Mouse (Mus musculus): ENCODE measurements around the gene Notch2. TPM values are rescaled to one million over a fixed set of nuclear protein-coding genes. Genes with fewer than 3 reads are reported as not detected.

The Notch2 gene
- polyA plus RNA-seq, 1 experiment from 2014 or later, result 35.7 TPM

GRCm38 (mm10) chr3:98059076-98059475 is 45.7 kb downstream of the Notch2 start:
- Histone ChIP-seq H3K27ac (ENCODE audit: low read length) (no peak overlapping the region), H3K36me3 (ENCODE audit: control insufficient read depth, insufficient read depth, low read length) (no peaks in the 10 kb centered on the region), H3K4me1 (replicated peaks; ENCODE audit: control insufficient read depth, insufficient read depth, low read length) (peaks cover 69% of the 10 kb centered on the region), H3K4me3 (ENCODE audit: low read length) (no peak overlapping the region), H3K9me3 (ENCODE audit: control insufficient read depth, low read length) (no peaks in the 10 kb centered on the region), H3K27me3 (ENCODE audit: control insufficient read depth, insufficient read depth, low read depth, low read length) (no peaks in the 10 kb centered on the region), H3K4me2 (ENCODE audit: low read depth, low read length) (no peak overlapping the region), H3K9ac (ENCODE audit: low read length) (no peak overlapping the region)
- 77% methylated on average over 4 of the region's 4 CpGs for WGBS
- no peak for ATAC-seq (ENCODE audit: low read depth)

GRCm38 (mm10) chr3:98060981-98061660 is 47.8 kb downstream of the Notch2 start:
- Histone ChIP-seq H3K4me3 (ENCODE audit: low read length) (no peak overlapping the region), H3K4me1 (replicated peaks; ENCODE audit: control insufficient read depth, insufficient read depth, low read length) (peaks cover 69% of the 10 kb centered on the region), H3K27ac (ENCODE audit: low read length) (no peak overlapping the region), H3K27me3 (ENCODE audit: control insufficient read depth, insufficient read depth, low read depth, low read length) (no peaks in the 10 kb centered on the region), H3K9ac (ENCODE audit: low read length) (no peak overlapping the region), H3K36me3 (ENCODE audit: control insufficient read depth, insufficient read depth, low read length) (no peaks in the 10 kb centered on the region), H3K9me3 (ENCODE audit: control insufficient read depth, low read length) (no peaks in the 10 kb centered on the region), H3K4me2 (ENCODE audit: low read depth, low read length) (no peak overlapping the region)
- 17% methylated on average over 7 of the region's 7 CpGs for WGBS
- no peak for ATAC-seq (ENCODE audit: low read depth)

GRCm38 (mm10) chr3:98061661-98062330 is 48.5 kb downstream of the Notch2 start:
- no peaks in the 10 kb centered on the region for H3K36me3 ChIP-seq (ENCODE audit: control insufficient read depth, insufficient read depth, low read length)
- H3K4me1 ChIP-seq (replicated peaks; ENCODE audit: control insufficient read depth, insufficient read depth, low read length), result peaks cover 69% of the 10 kb centered on the region
- no peak overlapping the region for H3K4me2 ChIP-seq (ENCODE audit: low read depth, low read length)
- 21% methylated on average over 13 of the region's 13 CpGs for WGBS
- H3K27ac ChIP-seq (ENCODE audit: low read length), result peak overlapping the region; percentile 98
- no peaks in the 10 kb centered on the region for H3K9me3 ChIP-seq (ENCODE audit: control insufficient read depth, low read length)
- peak; percentile 6; the same call in 1 of the 2 replicates for ATAC-seq (ENCODE audit: low read depth)
- H3K4me3 ChIP-seq (ENCODE audit: low read length), result no peak overlapping the region
- no peak overlapping the region for H3K9ac ChIP-seq (ENCODE audit: low read length)
- no peaks in the 10 kb centered on the region for H3K27me3 ChIP-seq (ENCODE audit: control insufficient read depth, insufficient read depth, low read depth, low read length)

GRCm38 (mm10) chr3:98062591-98063185 is 49.4 kb downstream of the Notch2 start:
- Histone ChIP-seq H3K9me3 (ENCODE audit: control insufficient read depth, low read length) (no peaks in the 10 kb centered on the region), H3K4me2 (ENCODE audit: low read depth, low read length) (peak overlapping the region; percentile 38), H3K4me3 (ENCODE audit: low read length) (no peak overlapping the region), H3K27ac (ENCODE audit: low read length) (peak overlapping the region; percentile 98), H3K36me3 (ENCODE audit: control insufficient read depth, insufficient read depth, low read length) (no peaks in the 10 kb centered on the region), H3K27me3 (ENCODE audit: control insufficient read depth, insufficient read depth, low read depth, low read length) (no peaks in the 10 kb centered on the region), H3K4me1 (replicated peaks; ENCODE audit: control insufficient read depth, insufficient read depth, low read length) (peaks cover 60% of the 10 kb centered on the region), H3K9ac (ENCODE audit: low read length) (peak overlapping the region; percentile 61)
- ATAC-seq (ENCODE audit: low read depth), result peak; percentile 12; the same call in 1 of the 2 replicates
- 44% methylated on average over 1 of the region's 1 CpGs for WGBS

- Histone ChIP-seq H3K27me3 (ENCODE audit: control insufficient read depth, insufficient read depth, low read depth, low read length) (no peaks in the 10 kb centered on the region), H3K4me2 (ENCODE audit: low read depth, low read length) (peak overlapping the region; percentile 38), H3K4me1 (replicated peaks; ENCODE audit: control insufficient read depth, insufficient read depth, low read length) (peaks cover 63% of the 10 kb centered on the region), H3K27ac (ENCODE audit: low read length) (peak overlapping the region; percentile 98), H3K9ac (ENCODE audit: low read length) (peak overlapping the region; percentile 61), H3K4me3 (ENCODE audit: low read length) (0 out of 2 replicates have a peak overlapping the region, but pooled peaks have one; percentile 2), H3K9me3 (ENCODE audit: control insufficient read depth, low read length) (no peaks in the 10 kb centered on the region), H3K36me3 (ENCODE audit: control insufficient read depth, insufficient read depth, low read length) (no peaks in the 10 kb centered on the region)
- peak; percentile 86 for ATAC-seq (ENCODE audit: low read depth)
- WGBS, result 11% methylated on average over 8 of the region's 8 CpGs
Observed at GRCm38 (mm10) chr3:98063186-98063771, 50.0 kb downstream of the Notch2 start.

GRCm38 (mm10) chr3:98063833-98064232 is 50.5 kb downstream of the Notch2 start:
- WGBS, result 18% methylated on average over 9 of the region's 9 CpGs
- ATAC-seq (ENCODE audit: low read depth), result peak; percentile 10
- peak overlapping the region; percentile 11; the same call in 1 of the 2 replicates for H3K9ac ChIP-seq (ENCODE audit: low read length)
- peak overlapping the region; percentile 38 for H3K4me2 ChIP-seq (ENCODE audit: low read depth, low read length)
- peak overlapping the region; percentile 2; the same call in 1 of the 2 replicates for H3K4me3 ChIP-seq (ENCODE audit: low read length)
- H3K27ac ChIP-seq (ENCODE audit: low read length), result peak overlapping the region; percentile 98
- H3K4me1 ChIP-seq (replicated peaks; ENCODE audit: control insufficient read depth, insufficient read depth, low read length), result peaks cover 63% of the 10 kb centered on the region
- H3K9me3 ChIP-seq (ENCODE audit: control insufficient read depth, low read length), result no peaks in the 10 kb centered on the region
- H3K36me3 ChIP-seq (ENCODE audit: control insufficient read depth, insufficient read depth, low read length), result no peaks in the 10 kb centered on the region
- no peaks in the 10 kb centered on the region for H3K27me3 ChIP-seq (ENCODE audit: control insufficient read depth, insufficient read depth, low read depth, low read length)

- H3K27ac ChIP-seq (ENCODE audit: low read length), result no peak overlapping the region
Observed at GRCm38 (mm10) chr3:98065004-98065403, 51.7 kb downstream of the Notch2 start.

GRCm38 (mm10) chr3:98066434-98066833 is 53.1 kb downstream of the Notch2 start:
- H3K4me1 ChIP-seq (replicated peaks; ENCODE audit: control insufficient read depth, insufficient read depth, low read length), result peaks cover 45% of the 10 kb centered on the region
- no peak overlapping the region for H3K4me2 ChIP-seq (ENCODE audit: low read depth, low read length)
- 73% methylated on average over 3 of the region's 3 CpGs for WGBS
- 0 out of 2 replicates have a peak overlapping the region, but pooled peaks have one; percentile 39 for H3K27ac ChIP-seq (ENCODE audit: low read length)
- ATAC-seq (ENCODE audit: low read depth), result no peak
- H3K36me3 ChIP-seq (ENCODE audit: control insufficient read depth, insufficient read depth, low read length), result peaks cover 7% of the 10 kb centered on the region
- H3K27me3 ChIP-seq (ENCODE audit: control insufficient read depth, insufficient read depth, low read depth, low read length), result no peaks in the 10 kb centered on the region
- no peak overlapping the region for H3K4me3 ChIP-seq (ENCODE audit: low read length)
- H3K9ac ChIP-seq (ENCODE audit: low read length), result no peak overlapping the region
- no peaks in the 10 kb centered on the region for H3K9me3 ChIP-seq (ENCODE audit: control insufficient read depth, low read length)

More at GRCm38 (mm10) chr3:98065004-98065403, 51.7 kb downstream of the Notch2 start:
- H3K4me3 ChIP-seq (ENCODE audit: low read length), result no peak overlapping the region
- H3K9ac ChIP-seq (ENCODE audit: low read length), result no peak overlapping the region
- no peak for ATAC-seq (ENCODE audit: low read depth)
- H3K4me1 ChIP-seq (replicated peaks; ENCODE audit: control insufficient read depth, insufficient read depth, low read length), result peaks cover 59% of the 10 kb centered on the region
- H3K9me3 ChIP-seq (ENCODE audit: control insufficient read depth, low read length), result no peaks in the 10 kb centered on the region
- no peaks in the 10 kb centered on the region for H3K36me3 ChIP-seq (ENCODE audit: control insufficient read depth, insufficient read depth, low read length)
- WGBS, result 84% methylated on average over 8 of the region's 8 CpGs
- no peaks in the 10 kb centered on the region for H3K27me3 ChIP-seq (ENCODE audit: control insufficient read depth, insufficient read depth, low read depth, low read length)
- H3K4me2 ChIP-seq (ENCODE audit: low read depth, low read length), result no peak overlapping the region

GRCm38 (mm10) chr3:98067413-98067812 is 54.1 kb downstream of the Notch2 start:
- WGBS, result 54% methylated on average over 3 of the region's 3 CpGs
- Histone ChIP-seq H3K27ac (ENCODE audit: low read length) (peak overlapping the region; percentile 26; the same call in 1 of the 2 replicates), H3K9me3 (ENCODE audit: control insufficient read depth, low read length) (no peaks in the 10 kb centered on the region), H3K36me3 (ENCODE audit: control insufficient read depth, insufficient read depth, low read length) (peaks cover 14% of the 10 kb centered on the region), H3K27me3 (ENCODE audit: control insufficient read depth, insufficient read depth, low read depth, low read length) (no peaks in the 10 kb centered on the region), H3K9ac (ENCODE audit: low read length) (no peak overlapping the region), H3K4me2 (ENCODE audit: low read depth, low read length) (no peak overlapping the region), H3K4me1 (replicated peaks; ENCODE audit: control insufficient read depth, insufficient read depth, low read length) (peaks cover 35% of the 10 kb centered on the region), H3K4me3 (ENCODE audit: low read length) (no peak overlapping the region)
- peak; percentile 43; the same call in 1 of the 2 replicates for ATAC-seq (ENCODE audit: low read depth)

All from lung, embryonic 16.5 days (tissue).